Mouse (Mus musculus) small intestine, adult 2 months (tissue): ENCODE measurements around the gene Cdca7l.

Experiments
- CTCF ChIP-seq: fragments of 200-500 bp; IDR thresholded peaks from 2 replicates; pipeline ENCODE4 v1.5.1; 2012; ENCODE audit warnings: low read depth, mild to moderate bottlenecking, control low read depth, inconsistent platforms, low read length, moderate library complexity, mixed read lengths; ENCODE audit not compliant: insufficient replicate concordance, insufficient read length; ENCODE audit errors: extremely low read depth
- POLR2A ChIP-seq: fragments of 200-500 bp; IDR thresholded peaks from 2 replicates; pipeline ENCODE4 v1.6.1; 2012; ENCODE audit warnings: low read depth, mild to moderate bottlenecking, control low read depth, inconsistent platforms, low read length, moderate library complexity

DNA sequence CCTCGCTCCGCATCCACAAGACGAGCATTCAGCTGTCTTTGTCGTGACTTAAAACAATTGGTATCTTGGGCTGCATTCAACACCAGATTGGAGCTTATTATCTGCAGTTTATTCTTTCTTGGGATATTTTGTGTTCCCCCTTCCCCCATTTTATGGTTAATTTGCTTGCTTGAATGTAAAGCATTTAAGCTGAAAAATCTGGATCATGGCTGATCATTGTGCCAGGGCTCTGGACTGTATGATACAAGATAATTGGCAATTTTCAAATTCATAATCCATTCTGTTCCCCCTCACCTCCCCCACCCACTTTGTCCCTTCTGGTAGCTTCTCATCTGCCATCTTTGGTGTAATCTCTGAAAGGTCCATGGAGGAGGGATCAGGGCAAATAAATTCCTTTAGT lies 2.4 kb downstream of the Cdca7l start:
- TF ChIP-seq CTCF (no peak), POLR2A (no peak)
